Mouse (Mus musculus) MEL (cell line): ENCODE measurements around the gene Hsd17b12. TPM values are rescaled to one million over a fixed set of nuclear protein-coding genes. Genes with fewer than 3 reads are reported as not detected.
A peak's percentile ranks its signal among the peaks of the same experiment; 100 is the strongest.

Experiments used
- DNase-seq: peaks from one replicate; pipeline ENCODE4 v3.0.0; 2011; ENCODE audit warnings: low read depth, low spot score
- H3K27ac ChIP-seq: 2 replicates; pipeline ENCODE4 v1.5.1; 2012; ENCODE audit warnings: low read depth, mild to moderate bottlenecking, control low read depth, low read length, moderate library complexity; ENCODE audit not compliant: control insufficient read depth
- H3K27me3 ChIP-seq, 2 experiments: fragments of 150-350 bp in 1 of 2; sonication (generic) in 1 of 2; 2 replicates each; pipeline ENCODE4 v1.6.1; 2012; ENCODE audit warnings: low read length in 2 of 2, mild to moderate bottlenecking in 2 of 2, improper control_type of control experiment in 1 of 2, moderate library complexity in 1 of 2; ENCODE audit not compliant: insufficient read depth in 2 of 2, control insufficient read depth in 1 of 2
- H3K36me3 ChIP-seq, 2 experiments: 2 replicates each; pipeline ENCODE4 v1.6.1; 2012 to 2014; ENCODE audit warnings: low read length in 2 of 2, improper control_type of control experiment in 1 of 2, inconsistent platforms in 1 of 2, mild to moderate bottlenecking in 1 of 2; ENCODE audit not compliant: insufficient read depth in 2 of 2, control insufficient read depth in 1 of 2
- H3K4me1 ChIP-seq, 2 experiments: fragments of 150-350 bp in 1 of 2; sonication (generic) in 1 of 2; 2 replicates each; pipeline ENCODE4 v1.6.1; 2012; ENCODE audit warnings: low read length in 2 of 2, improper control_type of control experiment in 1 of 2, mild to moderate bottlenecking in 1 of 2; ENCODE audit not compliant: insufficient read depth in 2 of 2, control insufficient read depth in 1 of 2
- H3K4me3 ChIP-seq, 2 experiments: fragments of 150-350 bp in 1 of 2; sonication (generic) in 1 of 2; 2 replicates each; pipeline ENCODE4 v1.5.1; 2012; ENCODE audit warnings: low read depth in 2 of 2, low read length in 2 of 2, mild to moderate bottlenecking in 2 of 2, moderate library complexity in 2 of 2, control low read depth in 1 of 2, improper control_type of control experiment in 1 of 2; ENCODE audit not compliant: control insufficient read depth in 1 of 2, insufficient read depth in 1 of 2
- H3K79me2 ChIP-seq: 2 replicates; pipeline ENCODE4 v1.6.1; 2012; ENCODE audit warnings: mild to moderate bottlenecking, low read length, moderate library complexity; ENCODE audit not compliant: control insufficient read depth, poor library complexity, insufficient read depth
- H3K9ac ChIP-seq: 2 replicates; pipeline ENCODE4 v1.6.1; 2012; ENCODE audit warnings: low read depth, mild to moderate bottlenecking, control low read depth, low read length, moderate library complexity; ENCODE audit not compliant: control insufficient read depth, poor library complexity, severe bottlenecking
- H3K9me3 ChIP-seq: fragments of 150-350 bp; sonication (generic); replicated peaks from 2 replicates; pipeline ENCODE4 v1.6.1; 2012; ENCODE audit warnings: mild to moderate bottlenecking, low read length, improper control_type of control experiment, moderate library complexity; ENCODE audit not compliant: insufficient read depth
- CHD1 ChIP-seq: IDR thresholded peaks from 2 replicates; pipeline ENCODE4 v1.6.1; 2012; ENCODE audit warnings: low read depth, mild to moderate bottlenecking, inconsistent platforms, low read length, improper control_type of control experiment
- CHD2 ChIP-seq: IDR thresholded peaks from 2 replicates; pipeline ENCODE4 v1.6.1; 2011; ENCODE audit warnings: low read length, improper control_type of control experiment
- EP300 ChIP-seq, 2 experiments: IDR thresholded peaks; 2 replicates each; pipeline ENCODE4 v1.6.1; 2011; ENCODE audit warnings: improper control_type of control experiment in 2 of 2, low read length in 2 of 2, low read depth in 1 of 2, mild to moderate bottlenecking in 1 of 2
- ETS1 ChIP-seq: IDR thresholded peaks from 2 replicates; pipeline ENCODE4 v1.6.1; 2012; ENCODE audit warnings: low read depth, mild to moderate bottlenecking, inconsistent platforms, low read length, improper control_type of control experiment, moderate library complexity
- GABPA ChIP-seq: IDR thresholded peaks from 2 replicates; pipeline ENCODE4 v1.6.1; 2012; ENCODE audit warnings: low read depth, mild to moderate bottlenecking, inconsistent platforms, low read length, improper control_type of control experiment, moderate library complexity
- HCFC1 ChIP-seq: IDR thresholded peaks from 2 replicates; pipeline ENCODE4 v1.6.1; 2012; ENCODE audit warnings: low read depth, mild to moderate bottlenecking, inconsistent platforms, low read length, improper control_type of control experiment, moderate library complexity
- MXI1 ChIP-seq: IDR thresholded peaks from 2 replicates; pipeline ENCODE4 v1.6.1; 2011; ENCODE audit warnings: mild to moderate bottlenecking, low read depth, low read length, improper control_type of control experiment
- MYB ChIP-seq: IDR thresholded peaks from 2 replicates; pipeline ENCODE4 v1.6.1; 2011; ENCODE audit warnings: mild to moderate bottlenecking, low read depth, low read length, improper control_type of control experiment
- NELFE ChIP-seq: IDR thresholded peaks from 2 replicates; pipeline ENCODE4 v1.6.1; 2011; ENCODE audit warnings: low read depth, low read length, improper control_type of control experiment
- POLR2A ChIP-seq, 2 experiments: IDR thresholded peaks; 2 replicates each; pipeline ENCODE4 v1.6.1; 2011 to 2012; ENCODE audit warnings: low read length in 2 of 2, mild to moderate bottlenecking in 2 of 2, control low read depth in 1 of 2, improper control_type of control experiment in 1 of 2, low read depth in 1 of 2, moderate library complexity in 1 of 2; ENCODE audit not compliant: control insufficient read depth in 1 of 2, insufficient read depth in 1 of 2, poor library complexity in 1 of 2
- POLR2AphosphoS5 ChIP-seq: IDR thresholded peaks from 2 replicates; pipeline ENCODE4 v1.6.1; 2012; ENCODE audit warnings: low read depth, borderline replicate concordance, mild to moderate bottlenecking, inconsistent platforms, low read length, moderate library complexity, mixed read lengths
- SMC3 ChIP-seq: IDR thresholded peaks from 2 replicates; pipeline ENCODE4 v1.6.1; 2011; ENCODE audit warnings: low read depth, low read length, improper control_type of control experiment
- TCF12 ChIP-seq: IDR thresholded peaks from 2 replicates; pipeline ENCODE4 v1.6.1; 2014; ENCODE audit warnings: low read depth, mild to moderate bottlenecking, inconsistent platforms, low read length, improper control_type of control experiment, moderate library complexity
- UBTF ChIP-seq: IDR thresholded peaks from 2 replicates; pipeline ENCODE4 v1.6.1; 2012; ENCODE audit warnings: low read depth, mild to moderate bottlenecking, inconsistent platforms, low read length, improper control_type of control experiment, moderate library complexity, borderline replicate concordance; ENCODE audit not compliant: insufficient read depth
- USF1 ChIP-seq: IDR thresholded peaks from 2 replicates; pipeline ENCODE4 v1.6.1; 2014; ENCODE audit warnings: low read depth, mild to moderate bottlenecking, inconsistent platforms, low read length, improper control_type of control experiment, moderate library complexity
- USF2 ChIP-seq, 2 experiments: IDR thresholded peaks; 2 replicates each; pipeline ENCODE4 v1.6.1; 2011 to 2012; ENCODE audit warnings: improper control_type of control experiment in 2 of 2, low read length in 2 of 2, borderline replicate concordance in 1 of 2, inconsistent platforms in 1 of 2, low read depth in 1 of 2, mild to moderate bottlenecking in 1 of 2; ENCODE audit not compliant: insufficient read depth in 1 of 2
- ZC3H11A ChIP-seq: IDR thresholded peaks from 2 replicates; pipeline ENCODE4 v1.6.1; 2012; ENCODE audit warnings: low read depth, mild to moderate bottlenecking, inconsistent platforms, low read length, improper control_type of control experiment
- ZKSCAN1 ChIP-seq: IDR thresholded peaks from 2 replicates; pipeline ENCODE4 v1.6.1; 2012; ENCODE audit warnings: low read depth, mild to moderate bottlenecking, inconsistent platforms, low read length, improper control_type of control experiment, moderate library complexity
- polyA plus RNA-seq, 2 experiments: library from polyadenylated mRNA; stranded (reverse) in 1 of 2; unstranded in 1 of 2; fragments of >175 nt in 1 of 2; fragments of >200 nt in 1 of 2; gene quantifications; 2 replicates each; pipeline versions ENCODE4 v1.2.1 to v1.2.4; 2012; ENCODE audit warnings: low replicate concordance in 2 of 2, low read depth in 1 of 2; ENCODE audit not compliant: insufficient read length in 2 of 2, insufficient read depth in 1 of 2, missing spikeins in 1 of 2
- total RNA-seq: library from RNA; depleted of rRNA; stranded (reverse); fragments of 300-350 nt; gene quantifications from 2 replicates; pipeline ENCODE4 v1.2.3, GENCODE M21; 2012

The Hsd17b12 gene
- total and polyA plus RNA-seq, 3 experiments, result 83.5 to 148 (median 94.6) TPM

DNA sequence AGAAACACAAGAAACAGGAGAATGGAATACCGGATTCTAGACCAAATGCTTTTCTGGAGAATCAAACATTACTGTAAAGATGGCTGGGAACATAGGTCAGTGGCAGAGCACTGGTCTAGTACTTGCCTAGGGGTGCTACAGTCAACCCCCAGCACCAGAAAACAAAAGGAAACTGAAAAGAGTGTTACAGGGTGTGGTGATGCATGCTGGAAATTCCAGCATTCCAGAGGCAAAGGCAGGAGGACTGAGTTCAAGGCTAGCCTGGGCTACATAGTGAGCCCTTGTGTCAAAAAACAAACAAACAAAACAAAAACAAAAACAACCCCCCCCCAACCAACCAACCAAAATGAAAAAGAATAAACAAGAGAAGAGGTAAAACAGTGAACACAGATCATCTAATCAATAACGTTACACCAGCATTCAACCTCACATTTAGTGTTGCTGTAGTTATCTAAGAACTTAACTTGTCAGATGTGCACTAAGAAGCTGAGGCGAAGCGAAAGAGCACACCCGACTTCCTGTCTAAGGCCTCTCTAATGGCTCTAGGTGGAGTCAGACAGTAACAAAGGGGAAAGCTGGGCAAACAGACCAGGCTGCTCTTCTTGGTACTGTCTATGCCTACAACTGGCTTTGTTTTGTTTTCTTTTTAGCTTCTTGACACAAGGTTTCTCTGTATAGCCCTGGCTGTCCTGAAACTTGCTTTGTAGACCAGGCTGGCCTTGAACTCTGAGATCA is 117.2 kb downstream of the Hsd17b12 start:
- Histone ChIP-seq H3K9ac (no peak overlapping the region), H3K79me2 (no peaks in the 10 kb centered on the region), H3K4me3 (no peak overlapping the region), H3K27ac (no peak overlapping the region), H3K9me3 (no peaks in the 10 kb centered on the region), H3K27me3 (no peaks in the 10 kb centered on the region), H3K4me1 (no peaks in the 10 kb centered on the region), H3K36me3 (peaks cover 0 to 5% of the 10 kb centered on the region in 2 experiments; a peak in 2 of 4 replicates)
- TF ChIP-seq UBTF, result no peak
- TF ChIP-seq USF1, result no peak
- no peak for TF ChIP-seq EP300 (IDR thresholded peaks at IDR 0.05; ENCODE audit: low read depth in 1 of 2, low read length in 2 of 2)
- no peak for TF ChIP-seq POLR2A (IDR thresholded peaks at IDR 0.05; ENCODE audit: control insufficient read depth in 1 of 2, insufficient read depth in 1 of 2, low read depth in 1 of 2, low read length in 2 of 2, poor library complexity in 1 of 2)
- no peak for TF ChIP-seq SMC3
- TF ChIP-seq TCF12, result no peak
- TF ChIP-seq ETS1, result no peak
- TF ChIP-seq HCFC1, result no peak
- TF ChIP-seq ZKSCAN1, result no peak
- TF ChIP-seq MYB, result no peak
- no peak for TF ChIP-seq ZC3H11A
- TF ChIP-seq USF2 (IDR thresholded peaks at IDR 0.05; ENCODE audit: borderline replicate concordance in 1 of 2, insufficient read depth in 1 of 2, low read depth in 1 of 2, low read length in 2 of 2), result no peak
- TF ChIP-seq GABPA, result no peak
- no peak for TF ChIP-seq NELFE
- no peak for TF ChIP-seq CHD1
- no peak for TF ChIP-seq CHD2
- no peak for TF ChIP-seq POLR2AphosphoS5
- no peak for TF ChIP-seq MXI1
- DNase-seq, result peak; percentile 12
